Mouse (Mus musculus) R1 (cell line): Measurements from ENCODE around the gene Nupl1.

Source experiments
- DNase-seq: peaks from one replicate; pipeline ENCODE4 v3.0.0-alpha.2; 2018; ENCODE audit warnings: low read depth, low spot score

Nupl1 gene

DNA sequence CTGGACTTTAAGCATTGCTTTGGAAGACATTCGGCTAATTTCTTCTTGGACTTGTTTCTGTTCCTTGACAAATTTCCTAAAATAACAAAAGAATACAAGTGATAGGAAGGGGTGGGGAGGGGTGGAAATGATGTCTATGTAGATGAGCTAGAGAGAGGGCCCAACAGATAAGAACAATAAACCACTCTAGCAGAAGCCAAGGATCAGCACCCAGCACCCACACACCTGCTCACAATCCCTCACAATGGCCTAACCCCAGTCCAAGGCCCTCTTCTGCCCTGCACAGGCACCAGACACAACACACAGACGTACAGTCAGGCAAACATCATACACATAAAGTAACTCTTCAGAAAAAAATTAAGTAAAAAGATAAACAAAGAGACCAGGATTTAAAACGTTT lies 12.7 kb downstream of the Nupl1 start:
- no peak for DNase-seq

DNA sequence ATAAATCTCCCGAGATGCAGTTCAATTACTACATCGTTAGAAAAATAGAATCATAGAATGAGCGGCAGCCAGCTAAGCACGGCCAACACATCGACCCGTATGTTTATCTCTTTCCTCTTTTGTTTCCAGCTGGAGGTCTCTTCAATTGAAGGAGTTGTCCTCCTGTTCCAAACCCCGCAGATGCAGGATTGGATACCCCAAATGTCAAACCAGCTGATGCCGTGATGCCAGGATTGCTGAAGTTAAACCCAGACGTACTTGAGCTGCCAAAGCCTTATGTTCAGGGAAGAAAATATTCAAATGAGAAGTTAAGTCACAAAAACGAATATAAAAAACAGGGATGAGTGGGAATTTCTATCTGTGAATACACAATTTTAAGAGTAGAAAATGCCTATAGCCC lies 31.3 kb downstream of the Nupl1 start:
- DNase-seq = no peak

DNA sequence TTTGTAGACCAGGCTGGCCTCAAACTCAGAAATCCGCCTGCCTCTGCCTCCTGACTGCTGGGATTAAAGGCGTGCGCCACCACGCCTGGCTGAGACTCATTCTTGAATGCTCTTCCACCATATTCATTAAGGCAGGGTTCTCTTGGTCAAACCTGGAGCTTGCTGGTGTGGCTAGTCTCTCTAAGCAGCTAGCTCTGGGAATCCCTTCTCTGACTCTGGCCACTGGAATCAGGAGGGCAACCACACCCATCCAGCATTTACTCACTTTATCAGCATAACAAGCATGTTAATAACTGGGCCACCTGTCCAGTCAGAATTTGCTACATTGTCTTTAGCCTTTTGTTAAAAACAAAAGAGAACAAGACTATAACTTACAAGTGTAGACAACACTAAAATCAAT lies 33.6 kb downstream of the Nupl1 start:
- DNase-seq = peak; percentile 74

DNA sequence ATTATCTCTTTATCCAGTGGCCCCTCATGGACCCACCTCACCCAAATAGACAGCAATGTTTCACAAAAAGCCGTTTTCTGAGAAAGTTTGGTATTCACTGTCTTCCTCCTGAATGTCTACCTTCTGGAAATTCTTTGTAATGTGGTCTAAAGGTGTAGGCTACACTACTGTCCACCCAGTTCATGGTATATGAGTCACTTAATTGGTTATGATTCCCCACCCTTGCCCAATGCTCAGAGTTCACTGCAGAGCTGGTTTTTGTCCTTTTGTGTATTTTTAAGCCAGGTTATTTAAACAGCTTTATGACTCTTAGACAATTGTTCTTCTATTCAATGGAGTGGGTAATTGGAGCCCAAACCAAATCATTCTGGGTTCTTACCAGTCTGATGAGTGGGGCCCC lies 35.1 kb downstream of the Nupl1 start:
- no peak for DNase-seq

DNA sequence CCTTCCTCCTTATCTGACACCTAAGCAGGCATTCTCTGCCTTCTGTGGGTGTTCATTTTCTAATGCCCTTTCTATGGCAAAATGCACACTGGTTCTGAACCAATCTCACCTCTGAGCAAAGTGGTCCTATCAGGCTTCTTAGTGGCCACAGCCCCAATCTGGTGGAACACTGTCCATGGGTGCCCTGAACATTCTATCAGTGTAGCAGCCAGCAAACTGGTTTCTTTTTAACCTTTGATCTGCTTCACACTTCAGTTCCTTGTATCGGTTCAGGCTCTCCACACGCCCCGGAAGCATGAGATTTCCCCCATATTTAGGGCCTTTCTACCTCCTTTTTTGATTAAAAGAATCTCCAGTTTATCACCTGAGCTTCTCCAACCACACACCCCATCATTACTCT lies 36.2 kb downstream of the Nupl1 start:
- no peak for DNase-seq

DNA sequence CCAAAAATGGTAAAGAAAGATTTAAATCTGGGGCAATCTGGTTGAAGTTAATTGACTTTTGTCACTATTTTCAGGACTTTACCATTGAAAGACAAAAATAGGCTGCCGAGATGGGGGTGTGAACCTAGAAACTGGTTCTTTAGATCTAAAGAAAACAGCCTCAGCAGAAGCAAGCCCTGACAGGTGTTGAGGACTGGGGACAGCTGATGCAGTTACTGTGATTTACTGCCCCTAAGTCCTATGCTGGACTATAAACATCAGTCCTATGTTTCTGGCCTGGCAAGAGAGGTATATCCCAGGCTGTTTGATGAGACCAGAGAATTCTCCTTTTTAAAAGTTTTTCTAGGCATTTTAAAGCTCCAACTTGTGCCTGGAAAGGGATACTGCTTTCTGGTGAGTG lies 37.2 kb downstream of the Nupl1 start:
- DNase-seq = no peak

DNA sequence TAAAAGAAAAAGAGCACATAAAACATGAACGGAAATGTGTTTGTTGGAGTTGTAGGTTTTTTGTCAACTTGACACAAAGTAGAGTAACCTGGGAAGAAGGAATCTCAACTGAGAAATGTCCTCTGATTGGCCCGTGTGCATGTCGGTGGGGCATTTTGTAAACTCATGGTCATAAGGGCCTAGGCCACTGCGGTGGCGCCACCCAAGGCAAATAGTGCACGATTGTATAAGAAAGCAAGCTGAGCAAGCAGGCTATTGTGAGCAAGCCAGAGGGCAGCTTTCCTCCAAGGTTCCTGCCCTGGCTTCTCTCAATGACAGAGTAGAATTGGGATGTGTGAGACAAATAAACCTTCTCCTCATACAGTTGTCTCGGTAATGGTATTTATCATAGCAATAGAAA lies 42.1 kb downstream of the Nupl1 start:
- DNase-seq = no peak

DNA sequence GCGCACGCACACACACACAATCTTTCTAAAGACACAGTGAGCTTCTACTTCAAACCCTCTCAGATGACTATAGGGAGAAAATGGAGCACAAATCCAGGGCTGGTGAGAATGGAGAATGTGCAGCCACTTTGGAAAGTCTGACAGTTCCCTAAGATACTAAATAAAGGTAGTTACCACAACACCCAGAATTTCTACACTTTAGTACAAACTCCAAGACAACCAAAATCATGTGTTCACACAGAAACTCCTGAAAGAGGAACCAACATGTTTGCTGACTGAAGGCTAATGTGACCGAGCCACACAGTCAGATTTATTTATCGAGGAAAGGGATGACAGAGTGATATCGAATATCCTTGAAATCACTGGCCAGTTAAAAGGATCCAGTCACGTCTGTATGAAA lies 46.2 kb downstream of the Nupl1 start:
- no peak for DNase-seq

DNA sequence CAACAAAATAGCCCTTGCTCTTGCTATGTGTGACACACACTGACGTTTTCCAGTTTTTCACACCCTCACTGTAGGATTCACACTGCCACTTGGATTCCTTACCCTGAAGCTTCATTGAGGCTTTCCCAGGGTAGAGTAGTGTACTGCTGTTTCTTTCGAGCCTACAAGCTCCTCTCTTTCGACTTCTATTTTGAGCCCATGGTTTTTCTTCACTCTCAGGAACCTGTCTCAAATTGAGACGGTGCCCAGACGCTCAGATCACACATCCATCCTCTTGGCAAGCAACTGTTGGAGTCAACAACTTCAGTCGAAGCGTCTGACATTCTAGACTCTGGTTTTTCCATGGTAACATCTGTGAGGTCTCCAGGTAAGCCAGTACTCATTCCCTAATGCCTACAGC lies 54.3 kb downstream of the Nupl1 start, which contains the start of gene Atp8a2:
TSS of gene Atp8a2 (minus strand) at position 296 of the 400 bp plus-strand sequence.
- no peak for DNase-seq

DNA sequence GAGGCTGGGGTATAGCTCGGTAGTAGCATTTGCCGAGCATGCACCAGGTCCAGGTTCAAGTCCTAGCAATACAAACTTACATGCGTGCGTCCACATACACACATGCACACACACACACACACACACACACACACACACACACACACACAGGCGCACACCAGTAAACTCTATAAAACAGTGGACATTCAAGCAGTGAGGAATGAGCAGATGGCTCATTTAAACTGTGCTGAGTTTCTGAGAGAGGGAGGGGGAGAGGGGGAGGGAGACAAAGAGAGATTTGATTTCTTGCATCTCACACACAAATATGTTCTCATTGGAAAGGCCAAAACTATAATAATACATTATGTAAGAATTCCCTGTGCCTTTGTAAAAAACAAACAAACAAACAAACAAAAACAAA lies 55.2 kb downstream of the Nupl1 start:
- DNase-seq = no peak

DNA sequence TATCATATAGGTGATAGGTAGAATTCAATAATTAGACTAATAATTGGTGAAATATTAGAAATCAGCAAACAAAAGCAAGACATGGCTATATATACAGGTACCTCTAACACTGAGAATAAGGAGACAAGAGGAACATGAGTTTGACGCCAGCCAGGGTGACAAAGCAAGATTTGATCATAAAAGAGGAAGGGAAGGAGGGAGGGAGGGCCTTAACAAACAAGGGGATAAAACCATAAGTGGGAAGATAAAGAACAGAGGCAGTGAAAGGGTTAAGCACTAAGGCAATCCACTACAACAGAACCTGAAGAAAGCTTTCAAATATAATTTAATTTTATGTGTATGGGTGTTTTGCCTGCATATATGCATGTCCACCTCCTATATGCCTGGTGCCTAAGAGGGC lies 56.6 kb downstream of the Nupl1 start:
- no peak for DNase-seq

DNA sequence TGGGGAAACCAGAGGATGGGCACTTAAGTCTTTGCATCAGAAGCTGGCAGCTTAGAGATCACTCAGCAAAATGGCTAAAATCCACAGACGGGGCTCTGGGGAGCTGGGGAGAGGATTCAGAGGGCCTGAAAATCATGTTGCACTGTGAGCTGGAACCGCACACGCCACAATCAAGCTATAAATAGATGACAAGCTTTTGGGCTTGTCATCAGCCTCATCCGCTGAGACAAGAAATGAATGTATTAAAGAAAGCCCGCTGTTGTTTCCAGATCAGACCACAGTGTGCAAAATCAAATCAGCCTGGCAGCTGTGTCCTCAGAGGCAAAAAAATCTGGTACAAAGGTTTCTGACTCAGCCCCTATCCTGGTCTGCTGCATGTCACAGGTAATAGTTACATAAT lies 61.5 kb downstream of the Nupl1 start:
- no peak for DNase-seq

DNA sequence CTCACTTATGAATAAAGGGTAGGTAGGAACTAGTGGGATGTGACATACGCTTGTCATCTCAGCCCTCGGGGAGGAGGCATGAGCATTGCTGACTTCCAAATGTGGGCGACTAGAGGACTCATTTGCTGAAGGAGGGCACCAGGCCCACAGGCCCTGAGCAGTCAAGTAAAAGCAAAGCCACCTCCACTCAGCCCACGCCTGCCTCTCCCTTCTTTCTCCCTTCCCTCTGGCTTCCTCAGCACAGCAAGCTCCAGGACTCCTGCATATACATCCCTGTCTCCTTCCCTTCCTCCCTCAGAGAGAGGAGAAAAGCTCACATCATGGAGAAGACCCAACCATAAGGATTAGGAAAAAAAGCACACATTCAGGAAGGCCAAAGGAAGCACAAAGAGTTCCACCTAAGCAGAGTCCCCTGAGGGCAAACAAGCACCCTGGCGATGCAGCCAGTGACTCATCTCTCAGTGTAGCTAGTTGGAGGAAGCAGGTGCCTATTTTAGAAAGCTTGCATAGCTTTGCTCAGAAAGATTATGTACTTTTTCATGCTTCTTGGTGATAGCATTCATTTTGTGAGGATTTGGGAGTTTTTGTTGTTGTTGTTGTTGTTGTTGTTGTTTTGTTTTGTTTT lies 62.9 kb downstream of the Nupl1 start:
- DNase-seq = no peak

DNA sequence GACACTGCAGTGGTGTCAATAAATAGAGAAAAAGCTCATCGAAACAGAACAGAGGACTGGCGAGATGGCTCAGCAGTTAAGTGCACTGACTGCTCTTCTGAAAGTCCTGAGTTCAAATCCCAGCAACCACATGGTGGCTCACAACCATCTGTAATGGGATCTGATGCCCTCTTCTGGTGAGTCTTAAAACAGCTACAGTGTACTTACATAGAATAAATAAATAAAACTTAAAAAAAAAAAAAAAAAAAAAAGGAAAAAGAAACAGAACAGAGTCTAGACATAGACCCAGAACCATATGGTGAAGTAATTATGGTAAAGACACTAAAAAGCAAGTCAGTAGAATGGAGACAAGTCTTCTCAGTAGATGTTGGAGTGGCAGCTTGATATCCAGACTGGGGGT lies 69.9 kb downstream of the Nupl1 start:
- DNase-seq = no peak

DNA sequence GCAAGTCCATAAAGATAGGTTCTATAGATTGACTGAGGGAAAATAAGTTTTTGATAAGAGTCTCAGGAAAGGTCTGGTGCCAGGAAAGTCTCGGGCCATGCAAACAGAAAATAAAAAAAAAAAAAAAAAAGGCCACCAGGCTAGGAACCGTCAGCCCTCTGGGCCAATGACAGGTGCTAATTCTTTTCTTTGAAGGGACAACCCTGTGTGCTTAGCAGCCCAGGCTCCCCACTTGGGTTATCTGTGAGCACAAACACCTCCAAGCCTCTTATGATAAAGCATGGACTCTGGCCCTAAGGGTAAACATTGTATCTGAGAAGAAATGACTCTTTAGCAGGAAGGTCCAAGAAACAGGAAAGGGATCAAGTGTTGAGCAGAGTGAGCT lies 72.7 kb downstream of the Nupl1 start:
- no peak for DNase-seq

DNA sequence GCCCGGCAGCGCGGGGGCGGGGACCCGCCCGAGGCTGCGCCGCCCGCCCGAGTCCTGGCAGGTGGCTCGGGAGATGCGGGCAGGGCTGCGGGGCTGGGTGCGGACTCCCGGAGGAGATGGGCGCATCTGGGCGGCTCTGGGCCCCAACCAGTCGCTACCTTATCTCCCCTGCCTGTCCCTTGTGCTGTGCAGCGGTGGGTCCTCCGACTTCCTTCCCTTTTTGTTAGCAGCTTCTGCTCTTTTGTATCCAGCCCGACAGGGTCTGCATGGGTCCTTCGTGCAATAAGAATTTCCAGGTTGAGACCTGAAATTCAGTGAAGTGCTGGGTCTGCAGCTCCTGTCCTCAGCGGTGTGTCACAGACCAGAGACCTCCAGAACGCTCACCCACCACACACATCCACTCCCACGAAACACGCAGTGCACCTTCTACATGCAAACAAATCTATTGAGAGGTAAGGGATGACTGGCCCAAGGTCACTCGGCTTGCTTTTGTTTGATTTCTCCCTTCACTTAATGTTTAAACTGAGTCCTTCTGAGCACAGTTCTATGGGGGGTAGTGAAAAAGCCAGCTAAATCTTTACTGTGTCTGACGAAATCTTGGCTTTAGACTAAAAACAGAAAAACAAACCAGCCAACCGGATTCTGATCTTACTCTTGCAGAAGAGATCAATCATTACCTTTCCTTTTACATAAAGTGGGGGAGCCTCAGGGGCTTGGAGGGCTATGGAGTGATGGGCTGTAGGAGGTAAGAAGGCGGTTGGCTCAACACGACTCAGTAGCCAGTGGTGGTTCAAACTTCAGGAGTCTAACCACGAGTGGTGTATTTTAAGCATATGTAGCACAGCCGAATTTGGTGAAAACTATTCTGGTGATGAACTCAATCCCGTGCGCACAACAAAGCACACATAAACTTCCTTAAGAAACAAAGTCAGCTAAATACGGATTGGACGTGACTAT lies 73.3 kb downstream of the Nupl1 start:
- peak; percentile 55 for DNase-seq

DNA sequence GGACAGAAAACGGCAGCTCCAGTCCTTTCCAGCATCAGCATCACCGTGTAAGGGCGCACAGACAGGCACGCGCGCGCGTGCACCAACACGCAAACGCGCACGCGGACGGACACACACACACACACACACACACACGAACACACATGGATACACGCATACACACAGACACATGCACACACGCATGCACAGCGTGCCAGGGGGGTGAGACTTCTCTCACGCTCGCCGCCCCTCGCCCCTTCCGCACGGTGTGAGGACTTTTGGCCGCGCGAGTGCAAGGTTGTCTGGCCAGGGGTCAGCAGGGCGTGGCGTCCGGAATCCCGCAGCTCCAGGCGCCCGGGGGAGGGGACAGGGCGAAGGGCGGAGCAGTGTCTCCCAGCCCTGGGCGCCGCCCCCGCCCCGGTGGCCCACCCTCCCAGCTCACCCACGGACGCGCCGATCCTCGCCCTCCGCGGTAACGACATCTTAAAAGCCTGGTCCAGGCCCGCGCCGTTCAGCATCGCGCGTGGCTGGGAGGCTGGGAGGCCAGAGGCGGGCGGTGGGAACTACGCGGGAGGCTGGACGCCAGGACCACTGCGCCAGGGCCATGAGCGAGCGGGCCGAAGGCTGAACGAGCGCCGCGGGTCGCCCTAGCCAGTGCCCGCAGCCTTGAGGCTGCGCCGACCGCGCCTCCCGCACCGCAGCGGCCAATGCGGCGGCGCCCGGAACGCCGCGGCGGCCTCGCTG lies 74.2 kb downstream of the Nupl1 start:
- peak; percentile 67 for DNase-seq

DNA sequence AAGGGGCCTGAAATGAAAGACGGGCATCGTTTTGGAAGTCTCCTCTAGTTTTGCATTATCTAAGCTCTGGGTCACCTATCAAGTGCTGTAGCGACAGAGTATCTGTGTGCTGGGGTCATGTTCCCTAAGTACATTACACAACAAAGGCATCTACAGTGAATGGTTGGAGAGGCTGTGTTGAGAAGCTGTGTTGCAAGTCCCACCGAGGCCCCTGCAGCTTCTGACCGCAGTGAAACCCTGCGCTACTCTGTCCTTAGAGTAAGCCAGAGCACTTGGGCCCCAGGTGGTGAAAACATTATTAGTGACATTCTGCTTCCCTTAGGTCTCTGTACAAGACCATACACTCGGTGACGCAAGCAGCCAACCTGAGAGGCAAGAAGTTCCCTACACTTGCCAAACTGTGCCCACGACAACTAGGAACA lies 74.8 kb downstream of the Nupl1 start:
- DNase-seq = peak; percentile 33

DNA sequence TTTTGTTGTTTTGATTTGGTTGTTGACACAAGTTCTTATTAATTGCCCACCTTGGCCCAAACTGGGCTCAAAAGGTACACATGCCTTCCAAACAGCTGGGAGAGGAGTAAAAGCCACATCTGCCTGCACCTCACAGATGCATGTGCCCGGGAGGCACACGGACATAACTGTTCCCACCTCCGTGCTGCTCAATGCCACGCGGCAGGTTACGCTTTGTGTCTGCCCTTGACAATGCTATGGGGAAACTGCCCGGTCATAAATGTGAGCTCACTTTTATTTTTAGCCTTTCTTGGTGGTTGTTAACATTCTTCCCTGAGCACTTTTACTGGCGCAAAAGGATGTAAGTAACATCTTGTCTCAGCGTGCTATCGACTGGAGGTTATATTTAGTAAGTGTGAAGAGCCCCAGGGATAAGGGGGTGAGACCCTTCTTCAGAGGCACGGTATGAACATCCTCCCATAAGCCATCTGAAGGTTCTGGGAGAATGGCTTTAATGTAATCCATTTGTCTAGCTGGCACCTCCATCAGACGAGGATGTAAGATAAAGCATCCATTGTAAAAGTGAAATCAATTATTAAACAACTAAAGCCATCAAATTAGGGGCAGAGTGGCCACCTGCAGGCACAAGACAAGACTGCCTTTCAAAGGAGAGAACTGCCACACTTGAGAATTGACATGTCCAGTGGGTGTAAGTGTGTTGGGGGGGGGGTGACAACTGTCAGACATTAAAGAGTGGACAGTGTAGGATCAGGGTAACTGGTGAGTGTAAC lies 78.8 kb downstream of the Nupl1 start:
- DNase-seq = no peak

DNA sequence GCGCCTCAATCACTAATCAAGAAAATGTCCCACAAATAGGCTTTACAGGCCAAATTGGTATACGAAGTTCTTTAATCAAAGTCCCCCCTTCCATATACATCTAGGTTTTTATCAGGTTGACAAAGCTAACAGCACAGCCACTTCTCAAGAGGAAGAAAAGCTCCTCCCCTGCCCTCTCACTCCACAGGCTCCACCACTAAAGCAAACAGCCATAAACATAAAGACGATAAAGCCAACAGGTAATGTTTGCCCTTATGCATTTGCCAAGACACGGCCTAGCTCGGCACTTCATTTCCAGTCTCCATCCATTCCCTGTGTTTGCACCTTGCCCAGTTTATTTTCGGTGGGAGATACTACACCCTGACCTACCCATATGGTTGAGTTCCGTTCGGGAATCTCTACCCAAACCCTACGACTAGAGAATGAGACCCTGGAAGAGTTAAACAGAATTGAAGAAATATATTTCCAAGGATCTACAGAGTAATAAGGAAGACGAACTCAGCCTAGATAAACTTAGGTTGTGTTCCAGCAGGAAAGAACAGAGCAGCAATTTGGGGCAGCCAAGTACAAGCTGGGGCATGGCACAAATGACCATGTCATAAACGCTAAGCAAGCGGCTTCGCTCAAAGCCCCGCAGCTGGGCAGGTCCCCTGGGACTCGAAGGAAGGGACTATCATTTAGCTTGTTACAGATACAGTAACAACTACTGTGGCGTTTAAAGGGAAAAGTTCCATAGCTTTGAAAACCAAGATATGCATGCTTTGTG lies 80.2 kb downstream of the Nupl1 start:
- DNase-seq = no peak

DNA sequence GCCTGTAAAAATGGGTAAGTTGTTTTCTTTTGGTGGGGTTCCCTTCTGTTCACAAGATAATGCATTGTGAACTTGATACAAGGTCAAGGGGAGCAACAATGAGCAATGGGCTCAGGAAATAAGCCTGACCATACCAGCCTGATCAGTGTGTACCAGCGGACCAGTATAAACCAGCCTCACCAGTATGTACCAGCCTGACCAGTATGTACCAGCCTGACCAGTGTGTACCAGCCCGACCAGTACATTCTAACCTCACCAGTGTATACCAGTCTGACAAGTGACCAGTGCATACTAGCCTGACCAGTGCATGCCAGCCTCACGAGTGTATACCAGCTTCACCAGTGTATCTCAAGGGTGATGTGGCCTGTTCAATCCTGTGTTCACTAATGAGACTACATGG lies 87.9 kb downstream of the Nupl1 start:
- DNase-seq = no peak
